Mouse (Mus musculus) midbrain, postnatal 0 days (tissue): Measurements from ENCODE around the gene Adgrl3. TPM values are rescaled to one million over a fixed set of nuclear protein-coding genes. Genes with fewer than 3 reads are reported as not detected.
"Not testable (repeated sequence)": the region's sequence is repeated elsewhere in the genome, so short reads cannot be mapped to it uniquely, and the experiment has no call there.

Experiments used
- ATAC-seq: fragments of 200-750 bp; cut with Nextera tagmentation; 2 replicates; pipeline ENCODE4 v1.8.0; 2017; ENCODE audit warnings: moderate number of reproducible peaks, mild to moderate bottlenecking, moderate TSS enrichment, moderate library complexity; ENCODE audit not compliant: low FRiP score
- DNase-seq: peaks from one replicate; pipeline ENCODE4 v3.0.0-alpha.2; 2015; ENCODE audit warnings: low spot score
- H3K27ac ChIP-seq: fragments of 300-500 bp; sonication (generic); 2 replicates; pipeline ENCODE4 v1.5.1; 2014; ENCODE audit warnings: low read depth, mild to moderate bottlenecking, low read length, mixed read lengths
- H3K27me3 ChIP-seq: fragments of 300-500 bp; sonication (generic); 2 replicates; pipeline ENCODE4 v1.6.1; 2014; ENCODE audit warnings: low read length, control low read depth, mixed read lengths; ENCODE audit not compliant: insufficient read depth
- H3K36me3 ChIP-seq: fragments of 300-500 bp; sonication (generic); 2 replicates; pipeline ENCODE4 v1.6.1; 2014; ENCODE audit warnings: low read length, control low read depth, mixed read lengths; ENCODE audit not compliant: insufficient read depth
- H3K4me1 ChIP-seq: fragments of 300-500 bp; sonication (generic); 2 replicates; pipeline ENCODE4 v1.6.1; 2014; ENCODE audit warnings: mild to moderate bottlenecking, control low read depth, antibody characterized with exemption, low read length, mixed read lengths; ENCODE audit not compliant: insufficient read depth
- H3K4me2 ChIP-seq: fragments of 300-500 bp; sonication (generic); 2 replicates; pipeline ENCODE4 v1.6.1; 2014; ENCODE audit warnings: low read depth, mild to moderate bottlenecking, low read length, mixed read lengths; ENCODE audit not compliant: poor library complexity, severe bottlenecking
- H3K4me3 ChIP-seq: fragments of 300-500 bp; sonication (generic); 2 replicates; pipeline ENCODE4 v1.5.1; 2014; ENCODE audit warnings: low read depth, mild to moderate bottlenecking, low read length, moderate library complexity
- H3K9ac ChIP-seq: fragments of 300-500 bp; sonication (generic); replicated peaks from 2 replicates; pipeline ENCODE4 v1.6.1; 2014; ENCODE audit warnings: mild to moderate bottlenecking, low read length, moderate library complexity, mixed read lengths; ENCODE audit not compliant: poor library complexity, severe bottlenecking
- H3K9me3 ChIP-seq: fragments of 300-500 bp; sonication (generic); 2 replicates; pipeline ENCODE4 v1.6.1; 2016; ENCODE audit warnings: low read length, control low read depth
- CTCF ChIP-seq: IDR thresholded peaks from 2 replicates; pipeline ENCODE4 v1.5.1; 2016; ENCODE audit warnings: antibody characterized with exemption, mild to moderate bottlenecking
- WGBS: fragments of 180-500 bp; shearing (Covaris S2); extraction: QIAGEN DNeasy Blood & Tissue Kit; methylation state at CpG from one replicate; pipeline ENCODE4 v1.1.7; 2014; 5-methylcytosine and 5-hydroxymethylcytosine counted together
- polyA plus RNA-seq: library from polyadenylated mRNA; unstranded; fragments of >200 nt; fragmentation: Nextera tagmentation; extraction: Ambion mirVana; gene quantifications from 2 replicates; pipeline ENCODE4 v1.2.1, GENCODE M21; 2015
- total RNA-seq: library from RNA; depleted of rRNA; stranded (reverse); fragments of >200 nt; gene quantifications from 2 replicates; pipeline ENCODE4 v1.2.3, GENCODE M21; 2014

The Adgrl3 gene
- total and polyA plus RNA-seq, 2 experiments from 2014 or later, result 57.2 to 338 TPM

GRCm38 (mm10) chr5:81525326-81525725, 505.4 kb downstream of the Adgrl3 start:
- WGBS, result 89% methylated on average over 2 of the region's 2 CpGs
- no peak for ATAC-seq

DNA sequence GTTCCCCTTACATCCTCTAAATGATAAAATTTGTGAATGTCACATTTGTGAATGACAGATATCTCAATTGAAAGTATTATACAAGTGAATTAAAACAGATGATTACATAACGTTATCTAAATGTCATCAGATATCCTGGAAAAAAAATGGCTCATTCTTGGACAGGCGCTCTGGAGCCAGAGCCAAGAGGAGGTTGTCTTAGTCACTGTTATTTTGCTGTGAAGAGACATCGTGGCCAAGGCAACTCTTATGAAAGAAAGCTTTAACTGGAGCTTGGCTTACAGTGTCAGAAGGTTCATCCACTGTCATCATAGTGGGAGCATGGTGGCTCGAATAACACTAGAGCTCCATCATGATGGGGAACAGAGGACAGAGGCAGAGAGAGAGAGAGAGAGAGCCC, 511.7 kb downstream of the Adgrl3 start:
- no peaks in the 10 kb centered on the region for H3K27me3 ChIP-seq
- no peak for DNase-seq
- no peaks in the 10 kb centered on the region for H3K36me3 ChIP-seq
- 87% methylated on average over 4 of the region's 4 CpGs for WGBS
- TF ChIP-seq CTCF, result no peak
- H3K9ac ChIP-seq, result no peak overlapping the region
- ATAC-seq, result no peak
- no peak overlapping the region for H3K4me3 ChIP-seq
- no peak overlapping the region for H3K27ac ChIP-seq
- H3K4me1 ChIP-seq, result no peaks in the 10 kb centered on the region
- no peak overlapping the region for H3K4me2 ChIP-seq
- H3K9me3 ChIP-seq, result no peaks in the 10 kb centered on the region

More at GRCm38 (mm10) chr5:81525326-81525725, 505.4 kb downstream of the Adgrl3 start:
- H3K27me3 ChIP-seq, result no peaks in the 10 kb centered on the region
- no peak overlapping the region for H3K27ac ChIP-seq
- no peaks in the 10 kb centered on the region for H3K9me3 ChIP-seq
- H3K9ac ChIP-seq, result no peak overlapping the region
- no peak for TF ChIP-seq CTCF
- H3K4me2 ChIP-seq, result no peak overlapping the region
- no peak for DNase-seq
- H3K4me1 ChIP-seq, result no peaks in the 10 kb centered on the region
- H3K36me3 ChIP-seq, result no peaks in the 10 kb centered on the region
- H3K4me3 ChIP-seq, result no peak overlapping the region

DNA sequence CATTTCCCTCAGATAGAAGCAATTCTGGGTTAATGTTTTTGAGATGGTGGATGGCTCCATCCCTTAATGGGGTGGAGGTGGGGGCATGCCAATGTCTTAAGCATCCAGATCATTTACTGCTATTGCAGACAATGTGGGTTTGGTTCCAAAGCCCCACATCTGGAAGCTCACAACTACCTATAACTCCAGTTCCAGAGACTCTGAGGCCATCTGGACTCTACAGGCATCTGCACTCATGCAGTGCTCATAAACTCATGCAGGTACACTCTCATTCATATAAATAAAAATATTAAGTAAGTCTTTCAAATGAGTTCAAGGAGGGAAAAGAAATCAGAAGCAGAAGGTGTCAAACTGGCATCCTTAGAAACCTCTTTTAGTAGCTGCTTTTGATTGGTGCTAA, 530.3 kb downstream of the Adgrl3 start:
- Histone ChIP-seq H3K4me3 (no peak overlapping the region), H3K4me1 (no peaks in the 10 kb centered on the region), H3K9me3 (no peaks in the 10 kb centered on the region), H3K27me3 (no peaks in the 10 kb centered on the region), H3K36me3 (no peaks in the 10 kb centered on the region), H3K4me2 (no peak overlapping the region), H3K9ac (no peak overlapping the region), H3K27ac (no peak overlapping the region)
- no peak for TF ChIP-seq CTCF
- no peak for DNase-seq
- ATAC-seq, result no peak

- H3K36me3 ChIP-seq, H3K27me3 ChIP-seq, H3K4me1 ChIP-seq, ATAC-seq, H3K4me3 ChIP-seq, H3K9ac ChIP-seq, H3K9me3 ChIP-seq, DNase-seq, H3K4me2 ChIP-seq, H3K27ac ChIP-seq: not testable (repeated sequence)
- WGBS, result 54% methylated on average over 2 of the region's 2 CpGs
Measured at GRCm38 (mm10) chr5:81555149-81555548, 535.2 kb downstream of the Adgrl3 start.

DNA sequence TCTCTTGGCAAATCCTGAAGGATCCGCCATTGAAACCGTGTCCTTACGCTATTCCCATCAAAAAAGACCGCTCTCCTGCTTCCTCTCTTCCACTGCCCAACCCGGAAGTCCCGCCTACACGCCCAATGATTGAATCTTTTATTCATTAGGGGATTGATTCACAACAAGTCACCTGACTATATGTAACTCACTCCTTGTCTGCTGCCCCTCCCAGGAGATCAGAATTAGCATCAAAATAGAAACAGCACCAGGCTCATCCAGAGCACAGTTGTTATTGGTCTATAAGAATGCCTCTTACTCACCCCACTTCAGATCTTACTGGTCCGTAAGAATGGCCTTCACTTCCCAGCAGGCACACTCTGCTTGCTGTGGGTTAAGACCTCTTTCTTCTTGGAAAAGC, 536.1 kb downstream of the Adgrl3 start:
- H3K36me3 ChIP-seq, result no peaks in the 10 kb centered on the region
- peak; percentile 63; the same call in 1 of the 2 replicates for ATAC-seq
- no peaks in the 10 kb centered on the region for H3K4me1 ChIP-seq
- DNase-seq, result peak; percentile 28
- H3K4me2 ChIP-seq, result no peak overlapping the region
- H3K9me3 ChIP-seq, result no peaks in the 10 kb centered on the region
- no peak for TF ChIP-seq CTCF
- H3K9ac ChIP-seq, result no peak overlapping the region
- no peak overlapping the region for H3K4me3 ChIP-seq
- no peak overlapping the region for H3K27ac ChIP-seq
- 74% methylated on average over 8 of the region's 8 CpGs for WGBS
- no peaks in the 10 kb centered on the region for H3K27me3 ChIP-seq

- no peaks in the 10 kb centered on the region for H3K9me3 ChIP-seq
- no peaks in the 10 kb centered on the region for H3K4me1 ChIP-seq
- no peaks in the 10 kb centered on the region for H3K36me3 ChIP-seq
- no peak overlapping the region for H3K4me3 ChIP-seq
- DNase-seq (no peak), ATAC-seq (no peak)
- no peaks in the 10 kb centered on the region for H3K27me3 ChIP-seq
- no peak for TF ChIP-seq CTCF
- no peak overlapping the region for H3K9ac ChIP-seq
- H3K27ac ChIP-seq, result no peak overlapping the region
- WGBS, result 78% methylated on average over 6 of the region's 6 CpGs
- H3K4me2 ChIP-seq, result no peak overlapping the region
Measured at GRCm38 (mm10) chr5:81558965-81559364, 539.0 kb downstream of the Adgrl3 start.
